Mouse (Mus musculus) layer of hippocampus, adult 18-20 months (tissue): ENCODE results near the gene Dkkl1. TPM values are rescaled to one million over a fixed set of nuclear protein-coding genes. Genes with fewer than 3 reads are reported as not detected.
A peak's percentile ranks its signal among the peaks of the same experiment; 100 is the strongest.

Experiments used
- DNase-seq, 2 experiments: peaks; one replicate each; pipeline ENCODE4 v3.0.0; 2022; ENCODE audit warnings: low spot score in 2 of 2
- total RNA-seq, 2 experiments: library from RNA; stranded (reverse); gene quantifications; 2 replicates each; pipeline ENCODE4 v1.2.3; 2021

Dkkl1 gene
- total RNA-seq, 2 experiments from 2014 or later = 1.9 to 3.1 TPM

GRCm38 (mm10) chr7:45229459-45230203 is 17.7 kb upstream of the Dkkl1 start:
- no peak for DNase-seq

- DNase-seq = no peak
These were observed 17.1 kb upstream of the Dkkl1 start for GRCm38 (mm10) chr7:45229046-45229445.

- no peak for DNase-seq
These were observed 16.6 kb upstream of the Dkkl1 start for GRCm38 (mm10) chr7:45228548-45228947.

DNA sequence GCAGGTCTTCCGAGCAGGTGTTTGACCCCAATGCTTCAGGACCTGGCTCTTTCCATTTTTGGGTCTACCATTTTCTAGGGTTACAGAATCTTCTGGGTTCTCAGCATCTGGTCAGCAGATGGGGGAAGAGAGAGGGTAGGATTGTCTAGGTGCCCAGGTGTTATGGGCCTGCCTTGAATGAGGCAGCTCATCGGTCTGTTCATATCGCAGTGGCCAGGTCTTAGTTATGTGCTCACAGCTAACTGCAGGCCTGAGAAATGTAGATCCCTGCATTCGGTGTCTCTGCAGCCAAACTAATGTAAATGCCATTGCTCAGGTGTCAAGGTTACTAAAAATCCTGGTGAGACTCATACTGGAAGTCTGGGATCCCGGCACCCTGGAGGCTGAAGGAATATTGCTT is 14.5 kb upstream of the Dkkl1 start:
- no peak for DNase-seq

- DNase-seq = no peak
These were observed 12.9 kb upstream of the Dkkl1 start for GRCm38 (mm10) chr7:45224826-45225225.

- no peak for DNase-seq
These were observed 9.7 kb upstream of the Dkkl1 start for GRCm38 (mm10) chr7:45221680-45222079.

DNA sequence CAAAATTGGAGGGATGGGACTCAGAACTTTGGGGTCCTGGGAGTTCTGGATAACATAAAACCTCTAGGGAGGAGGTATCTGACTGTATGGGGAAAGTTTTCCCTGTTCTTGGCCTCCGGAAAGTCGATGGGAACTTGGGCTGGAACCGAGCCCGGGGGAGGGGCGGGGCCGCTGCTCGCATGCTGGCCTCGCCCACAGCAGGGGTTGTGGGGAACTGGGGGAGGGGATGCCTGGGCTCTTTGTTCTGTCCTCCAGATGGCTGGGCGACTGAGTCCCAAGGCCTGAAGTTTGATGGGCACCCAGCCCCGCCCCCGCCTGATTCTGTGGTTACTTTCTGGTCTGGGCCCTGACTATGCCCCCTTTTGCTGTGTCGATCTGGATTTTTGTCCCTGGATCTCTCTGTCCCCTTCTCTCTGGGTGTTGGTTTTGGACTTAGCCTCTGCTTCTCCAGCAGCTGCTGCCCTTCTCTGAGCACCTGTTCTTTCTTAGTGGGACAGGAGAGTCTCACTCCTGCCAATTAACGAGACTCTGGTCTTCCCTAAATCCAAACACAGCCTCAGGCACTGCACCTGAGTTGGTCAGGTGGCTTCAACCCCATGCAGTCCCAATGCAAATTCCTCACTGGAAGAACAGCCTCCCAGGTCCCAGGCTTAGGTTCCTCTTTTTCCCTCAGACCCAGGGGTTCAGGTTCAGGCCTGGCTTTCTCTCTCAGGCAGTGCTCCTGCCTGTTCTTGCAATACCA is 4.7 kb upstream of the Dkkl1 start:
- no peak for DNase-seq

GRCm38 (mm10) chr7:45215673-45216441 is 3.9 kb upstream of the Dkkl1 start, which contains the start of gene Tead2:
Gene Tead2, plus strand, starts transcription at chr7:45215753.
- no peak for DNase-seq

DNA sequence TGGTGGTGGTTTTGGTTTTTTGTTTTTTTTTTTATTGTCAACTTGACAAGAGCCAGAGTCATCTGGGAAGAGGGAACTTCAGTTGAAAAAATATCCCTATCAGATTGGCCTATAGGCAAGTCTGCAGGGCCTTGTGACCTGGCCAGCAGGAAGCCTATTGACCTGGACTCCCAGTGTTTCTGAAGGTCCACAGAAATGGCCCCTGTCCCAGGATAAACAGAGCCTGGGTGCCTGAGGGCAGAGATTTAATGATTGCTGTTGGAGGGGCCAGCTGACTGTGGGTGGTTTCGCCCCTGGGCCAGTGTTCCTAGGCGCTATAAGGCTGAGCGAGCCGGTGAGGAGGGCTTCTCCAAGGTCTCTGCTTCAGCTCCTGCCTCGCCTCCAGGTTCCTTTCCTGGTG is 1.8 kb upstream of the Dkkl1 start:
- no peak for DNase-seq

DNA sequence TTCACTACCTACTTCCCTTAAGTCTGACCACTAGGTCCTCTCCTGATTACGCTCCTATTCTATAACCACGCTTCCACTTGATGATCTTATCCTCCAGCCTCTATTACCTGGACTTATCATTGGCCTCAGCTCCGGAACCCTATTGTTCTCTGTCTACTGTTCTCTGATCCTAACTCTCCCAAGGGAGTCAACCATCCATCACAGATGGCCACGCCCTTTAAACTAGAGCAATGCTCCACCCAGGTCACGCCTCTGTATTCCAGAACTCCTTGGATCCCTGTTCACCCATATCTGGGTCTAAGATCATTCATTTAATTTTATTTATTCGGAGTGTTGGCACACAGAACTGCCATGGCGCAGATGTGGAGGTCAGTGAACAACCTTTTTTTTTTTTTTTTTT is 409 bp upstream of the Dkkl1 start:
- no peak for DNase-seq

DNA sequence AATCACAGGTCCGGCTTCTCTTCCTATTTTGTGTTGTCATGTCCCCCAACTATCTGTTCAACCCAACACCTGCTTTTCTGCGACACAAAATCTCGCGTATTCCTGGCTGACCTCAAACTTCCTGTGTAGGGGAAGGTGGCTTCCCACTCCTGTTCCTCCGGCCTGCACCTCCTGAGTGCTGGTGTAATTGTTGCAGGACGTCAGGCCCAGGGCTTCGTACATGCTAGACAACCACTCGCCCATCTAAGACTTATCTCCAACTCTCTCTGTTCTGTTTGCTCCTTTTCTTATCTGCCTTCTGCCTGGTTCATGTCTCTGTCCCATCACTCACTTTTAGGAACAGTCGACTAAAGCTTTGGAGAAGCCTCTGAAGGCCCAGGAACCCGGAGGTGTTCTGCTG is 877 bp downstream of the Dkkl1 start:
- DNase-seq = no peak

- DNase-seq = no peak
These were observed 3.7 kb downstream of the Dkkl1 start for GRCm38 (mm10) chr7:45208260-45208659.

DNA sequence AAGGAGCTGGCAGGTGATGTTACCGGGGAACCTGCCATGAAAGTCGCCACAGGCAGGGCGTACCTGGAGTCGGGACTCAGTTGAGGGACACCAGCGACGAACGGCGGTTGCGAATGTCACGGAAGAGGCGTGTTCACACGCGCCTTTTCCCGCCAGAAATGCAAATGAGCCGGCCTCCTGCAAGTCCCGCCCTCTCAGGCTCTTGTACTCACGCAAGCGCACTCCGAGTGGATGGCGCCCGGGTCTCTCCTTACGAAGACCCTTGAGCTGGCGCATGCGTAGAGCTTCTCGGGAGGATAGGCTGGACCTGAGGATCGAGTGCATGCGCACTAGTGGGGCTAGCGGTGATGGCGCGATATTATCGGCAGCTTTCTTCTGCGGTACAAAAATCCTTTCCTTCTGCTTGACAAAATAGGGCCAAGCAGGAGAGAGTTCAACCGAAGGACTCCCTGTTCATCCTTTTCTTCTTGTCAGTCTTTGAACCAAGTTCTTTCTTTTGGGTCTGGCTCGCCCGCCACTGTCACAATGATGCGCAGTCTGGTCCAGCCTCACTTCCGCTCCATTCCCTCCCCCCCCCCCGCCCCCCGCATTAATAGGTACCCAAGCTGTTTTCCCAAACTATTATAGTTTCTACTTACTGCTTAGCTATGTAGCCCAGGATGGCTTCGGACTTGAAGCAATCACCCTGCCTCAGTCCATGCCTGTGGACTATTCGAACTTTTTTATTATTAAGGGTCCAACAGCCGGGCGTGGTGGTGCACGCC is 7.4 kb downstream of the Dkkl1 start, which contains the start of gene Ccdc155:
TSS of gene Ccdc155 (minus strand) at position 513 of the 764 bp plus-strand sequence.
- peak; percentile 91 to 93 for DNase-seq

GRCm38 (mm10) chr7:45202654-45203053 is 9.3 kb downstream of the Dkkl1 start:
- DNase-seq = no peak

- DNase-seq = peak in 1 of 2 experiments; percentile 41
These were observed 13.0 kb downstream of the Dkkl1 start for GRCm38 (mm10) chr7:45198961-45199360.

- peak; percentile 56 to 82 for DNase-seq
These were observed 13.5 kb downstream of the Dkkl1 start for GRCm38 (mm10) chr7:45198435-45198834.

DNA sequence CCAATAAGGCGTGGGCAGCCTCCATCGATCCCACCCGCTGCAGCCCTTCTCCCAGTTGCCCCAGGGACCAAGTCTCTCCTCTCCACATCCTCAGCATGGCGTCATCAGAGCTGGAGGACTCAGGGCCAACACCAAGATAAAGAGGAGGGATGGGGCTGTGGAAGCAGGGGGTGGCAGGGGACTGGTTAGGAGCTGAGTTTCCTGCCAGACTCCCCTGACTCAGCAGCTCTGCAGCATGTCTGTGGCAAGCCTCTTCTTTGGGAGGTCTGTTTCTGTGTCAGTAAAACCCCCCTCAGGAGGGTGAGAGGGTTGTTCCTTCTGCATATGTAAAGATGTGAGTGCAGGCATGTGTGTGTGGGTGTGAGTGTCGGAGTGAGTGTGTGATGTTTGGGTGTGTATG is 15.0 kb downstream of the Dkkl1 start:
- DNase-seq = no peak

DNA sequence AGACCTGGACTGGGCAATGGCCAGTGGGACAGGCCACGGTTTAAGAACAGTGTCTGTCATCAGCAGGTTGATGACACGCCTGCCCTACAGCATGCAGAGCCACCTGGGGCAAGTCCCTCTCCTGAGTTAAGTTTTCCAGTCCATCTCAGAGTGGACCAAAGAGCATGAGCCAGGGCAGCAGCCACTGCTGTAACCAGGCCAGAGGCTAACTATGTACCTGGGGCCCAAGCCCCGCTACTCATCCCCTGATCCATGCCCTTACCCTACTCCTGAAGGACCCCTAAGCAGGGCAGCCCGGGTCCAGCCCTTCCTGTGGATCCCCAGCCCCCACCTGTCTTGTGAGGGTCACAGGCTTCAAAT is 15.8 kb downstream of the Dkkl1 start:
- DNase-seq = no peak

GRCm38 (mm10) chr7:45195341-45196175 is 16.4 kb downstream of the Dkkl1 start:
- DNase-seq = no peak
